Mouse (Mus musculus) CD8-positive naive resting alpha-beta T cell, adult 57 days (primary cell): ENCODE measurements around the gene Crhr1. TPM values are rescaled to one million over a fixed set of nuclear protein-coding genes. Genes with fewer than 3 reads are reported as not detected.

Source experiments
- total RNA-seq: library from RNA; stranded (reverse); gene quantifications from one replicate; pipeline ENCODE4 v1.2.4, GENCODE M21; 2023

The Crhr1 gene
- total RNA-seq = not detected

DNA sequence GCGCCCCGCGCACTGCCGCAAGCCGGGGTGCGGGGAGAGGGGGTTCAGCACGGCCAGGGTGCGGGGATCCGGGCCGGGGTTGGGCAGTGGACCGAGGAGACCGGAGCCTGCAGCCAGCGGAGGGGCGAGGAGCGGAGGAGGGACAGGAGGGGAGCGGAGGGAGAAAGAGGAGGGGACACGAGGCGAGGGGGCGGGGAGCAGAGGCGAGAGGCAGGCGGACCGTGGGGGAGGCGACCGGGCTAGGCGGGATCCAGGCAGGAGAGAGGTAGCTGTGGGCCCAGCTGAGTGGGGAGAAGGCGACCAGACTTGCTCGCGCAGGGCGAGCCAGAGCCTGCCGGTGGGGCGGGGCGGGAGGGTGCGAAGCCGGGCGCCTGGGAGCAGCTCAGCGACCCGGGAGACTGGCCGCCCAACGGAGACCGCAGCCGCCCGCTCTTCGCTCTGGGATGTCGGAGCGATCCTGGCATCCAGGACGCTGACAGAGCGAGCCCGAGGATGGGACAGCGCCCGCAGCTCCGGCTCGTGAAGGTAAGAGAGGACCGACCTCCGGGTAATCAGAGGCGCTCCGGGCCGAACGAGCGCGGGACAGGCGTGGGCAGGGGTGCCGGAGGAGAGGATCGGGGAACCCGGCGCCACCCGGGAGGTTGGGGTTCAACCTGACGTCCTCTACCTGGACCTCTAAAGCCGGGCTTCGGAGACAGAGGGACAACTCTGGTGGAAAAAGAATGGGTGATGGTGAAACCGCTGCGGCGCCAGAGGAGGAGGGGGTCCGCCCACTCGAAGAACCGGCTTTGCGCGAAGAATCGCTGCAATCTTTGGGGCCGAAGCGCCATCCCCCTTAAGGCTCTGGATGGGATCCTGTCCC is at the start of gene Crhr1:
Crhr1 (plus strand) TSS at position 276 of the 862 bp plus-strand sequence.

DNA sequence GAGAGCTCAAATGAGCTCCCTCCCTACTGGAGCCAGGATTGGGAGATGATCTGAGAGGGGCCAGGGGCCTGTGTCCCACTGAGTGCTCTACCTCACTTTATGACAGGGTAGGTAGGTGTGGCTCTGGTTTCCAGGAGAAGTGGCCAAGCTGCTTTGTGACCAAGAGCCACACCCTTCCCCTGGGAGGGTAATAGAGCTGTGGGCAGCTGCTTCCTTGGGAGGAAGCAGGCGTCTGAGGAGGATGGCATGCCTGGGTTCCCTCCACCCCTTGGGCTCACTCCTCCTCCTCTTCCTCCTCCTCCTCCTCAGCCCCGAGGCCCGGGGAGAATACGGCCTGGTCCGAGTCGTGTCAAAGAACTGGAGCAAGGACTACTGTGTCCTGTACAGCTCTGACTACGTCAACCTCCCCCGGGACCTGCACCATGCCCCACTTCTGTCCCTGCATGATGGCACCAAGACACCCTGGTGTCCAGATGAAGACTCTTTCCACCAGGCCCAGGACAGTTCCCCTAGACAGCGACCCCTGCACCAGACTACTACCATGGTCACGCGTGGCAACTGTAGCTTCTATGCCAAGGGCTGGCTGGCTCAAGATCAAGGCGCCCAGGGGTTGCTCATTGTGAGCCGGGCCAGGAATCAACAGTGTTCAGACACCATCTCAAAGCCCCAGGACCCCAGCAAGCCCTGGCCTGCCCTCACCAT is 53.6 kb downstream of the Crhr1 start, which contains the start of gene Sppl2c:
Sppl2c (plus strand) TSS at position 193 of the 702 bp plus-strand sequence.

Other genes with a start within 250 kb of the Crhr1 start
- 108 TPM for gene Nsf, start 178.8 kb upstream of the Crhr1 start, total RNA-seq
- gene Arf2, start 166.1 kb upstream of the Crhr1 start, total RNA-seq = 26.2 TPM
- not detected for gene Sppl2c, start 53.5 kb downstream of the Crhr1 start, total RNA-seq
- 0.28 TPM for gene Mapt, start 98.5 kb downstream of the Crhr1 start, total RNA-seq